Comparison of ENCODE assay signal across 22 mouse cellular contexts in the genomic region with DNA sequence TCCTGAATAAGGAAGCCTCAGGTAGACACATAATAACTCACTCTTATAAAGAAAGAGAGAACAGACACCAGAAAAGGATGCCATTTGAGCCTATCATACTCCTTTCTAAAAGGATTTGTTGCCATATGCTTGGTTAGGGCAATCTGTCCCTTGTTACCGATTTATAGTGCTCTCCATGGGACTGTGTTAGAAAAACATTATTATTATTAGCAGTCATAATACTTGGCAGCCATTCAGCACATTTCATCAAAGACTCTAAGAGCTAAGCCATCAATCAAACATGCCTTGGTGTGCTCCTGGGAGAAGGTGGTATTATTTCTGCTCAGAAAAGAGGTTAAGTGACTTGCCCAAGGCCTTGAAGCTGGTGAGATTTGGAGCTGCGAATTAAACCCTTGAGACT.
DNase-seq lines count a peak whose midpoint lies in the region; ATAC-seq and TF ChIP-seq lines count a peak whose summit lies in the region.
"Had no signal": no experiment of that assay in that cellular context is flagged by ENCODE, and none has a peak within 500 bp of the region (broad histone marks: within the 10 kb centered on the region; RNA-seq: fewer than 3 reads in every experiment).

No protein-coding gene starts in this region.

- no peaks in the 10 kb centered on the region for H3K27me3 ChIP-seq in hindbrain, embryonic 14.5 days (ENCODE audit: control insufficient read depth, insufficient read depth, low read length)
- no peaks in the 10 kb centered on the region for H3K27me3 ChIP-seq in hindbrain, embryonic 10.5 days (ENCODE audit: insufficient read depth, poor library complexity, severe bottlenecking)
- no peaks in the 10 kb centered on the region for H3K27me3 ChIP-seq in midbrain, embryonic 11.5 days (ENCODE audit: control insufficient read depth, insufficient read depth, low read length)
- no peaks in the 10 kb centered on the region for H3K27me3 ChIP-seq in midbrain, embryonic 13.5 days
- H3K27me3 ChIP-seq: embryonic facial prominence, embryonic 12.5 days; embryonic facial prominence, embryonic 15.5 days; forebrain, embryonic 15.5 days had no signal

- H3K4me2 ChIP-seq in hindbrain, embryonic 14.5 days (replicated peaks), result no peak overlapping the region
- no peak overlapping the region for H3K4me2 ChIP-seq in midbrain, embryonic 11.5 days
- no peak overlapping the region for H3K4me2 ChIP-seq in midbrain, embryonic 13.5 days (replicated peaks)
- H3K4me2 ChIP-seq: embryonic facial prominence, embryonic 12.5 days; embryonic facial prominence, embryonic 15.5 days; forebrain, embryonic 15.5 days had no signal

- H3K9ac ChIP-seq in hindbrain, embryonic 14.5 days, result no peak overlapping the region
- H3K9ac ChIP-seq in midbrain, embryonic 11.5 days (ENCODE audit: low read length), result no peak overlapping the region
- H3K9ac ChIP-seq in midbrain, embryonic 13.5 days (replicated peaks), result no peak overlapping the region
- H3K9ac ChIP-seq: embryonic facial prominence, embryonic 12.5 days; embryonic facial prominence, embryonic 15.5 days; forebrain, embryonic 15.5 days had no signal

- 67% methylated on average over 2 of the region's 2 CpGs for WGBS in hindbrain, embryonic 14.5 days
- WGBS in hindbrain, embryonic 10.5 days, result 79% methylated on average over 2 of the region's 2 CpGs
- WGBS in midbrain, embryonic 11.5 days, result 81% methylated on average over 2 of the region's 2 CpGs
- WGBS in midbrain, embryonic 13.5 days, result 77% methylated on average over 2 of the region's 2 CpGs

- H3K4me1 ChIP-seq in hindbrain, embryonic 14.5 days (replicated peaks; ENCODE audit: control insufficient read depth, insufficient read depth, low read length), result no peaks in the 10 kb centered on the region
- no peaks in the 10 kb centered on the region for H3K4me1 ChIP-seq in hindbrain, embryonic 10.5 days (replicated peaks)
- H3K4me1 ChIP-seq in midbrain, embryonic 11.5 days (ENCODE audit: control insufficient read depth, insufficient read depth, low read length), result no peaks in the 10 kb centered on the region
- H3K4me1 ChIP-seq in midbrain, embryonic 13.5 days (replicated peaks), result no peaks in the 10 kb centered on the region
- H3K4me1 ChIP-seq: embryonic facial prominence, embryonic 12.5 days; embryonic facial prominence, embryonic 15.5 days; forebrain, embryonic 15.5 days; heart, embryonic 10.5 days had no signal

- ATAC-seq in hindbrain, embryonic 14.5 days (ENCODE audit: low FRiP score), result no peak
- ATAC-seq in midbrain, embryonic 11.5 days (ENCODE audit: low FRiP score), result no peak
- ATAC-seq in midbrain, embryonic 13.5 days, result no peak
- ATAC-seq: CD4-positive, CD25-positive, alpha-beta regulatory T cell, adult 4 months; forebrain, embryonic 15.5 days; intestine, postnatal 0 days had no signal

- H3K4me3 ChIP-seq in hindbrain, embryonic 14.5 days (replicated peaks; ENCODE audit: low read length), result no peak overlapping the region
- no peak overlapping the region for H3K4me3 ChIP-seq in hindbrain, embryonic 10.5 days
- H3K4me3 ChIP-seq in midbrain, embryonic 11.5 days (ENCODE audit: low read depth, low read length), result no peak overlapping the region
- H3K4me3 ChIP-seq in midbrain, embryonic 13.5 days (replicated peaks), result no peak overlapping the region
- H3K4me3 ChIP-seq: embryonic facial prominence, embryonic 12.5 days; embryonic facial prominence, embryonic 15.5 days; forebrain, embryonic 15.5 days; heart, adult 2 months; heart, embryonic 10.5 days had no signal

- TF ChIP-seq CTCF in brain, embryonic 14.5 days (IDR thresholded peaks at IDR 0.05; ENCODE audit: borderline replicate concordance, extremely low read depth, insufficient read depth, insufficient read length), result no peak

- DNase-seq in hindbrain, embryonic 14.5 days (ENCODE audit: low spot score), result peak; percentile 33
- no peak for DNase-seq in hindbrain, embryonic 10.5 days (ENCODE audit: low spot score)
- DNase-seq in midbrain, embryonic 11.5 days (ENCODE audit: low spot score, missing footprints), result peak; percentile 62
- DNase-seq in brain, adult 2 months (ENCODE audit: low read depth, low spot score), result peak; percentile 6
- DNase-seq in brain, embryonic 14.5 days (ENCODE audit: low read depth), result peak; percentile 38
- DNase-seq in adrenal gland, adult 2 months, result no peak
- DNase-seq: adrenal gland, adult 8-10 months; adrenal gland, postnatal 25 days; cerebellum, adult 11 months; cerebellum, adult 2 months; cerebellum, adult 9-11 months; cerebellum, postnatal 25 days; gastrocnemius, postnatal 10 days; gastrocnemius, postnatal 36 days; heart, adult 2 months had no signal

- no peaks in the 10 kb centered on the region for H3K9me3 ChIP-seq in hindbrain, embryonic 14.5 days (ENCODE audit: control insufficient read depth, low read length)
- no peaks in the 10 kb centered on the region for H3K9me3 ChIP-seq in hindbrain, embryonic 10.5 days
- H3K9me3 ChIP-seq in midbrain, embryonic 11.5 days (ENCODE audit: control insufficient read depth, low read length), result no peaks in the 10 kb centered on the region
- no peaks in the 10 kb centered on the region for H3K9me3 ChIP-seq in midbrain, embryonic 13.5 days
- H3K9me3 ChIP-seq: embryonic facial prominence, embryonic 12.5 days; embryonic facial prominence, embryonic 15.5 days; forebrain, embryonic 15.5 days; heart, embryonic 10.5 days had no signal

- H3K36me3 ChIP-seq in hindbrain, embryonic 14.5 days (replicated peaks; ENCODE audit: control insufficient read depth, insufficient read depth), result no peaks in the 10 kb centered on the region
- H3K36me3 ChIP-seq in hindbrain, embryonic 10.5 days, result no peaks in the 10 kb centered on the region
- H3K36me3 ChIP-seq in midbrain, embryonic 11.5 days (ENCODE audit: control insufficient read depth, insufficient read depth, low read length), result no peaks in the 10 kb centered on the region
- no peaks in the 10 kb centered on the region for H3K36me3 ChIP-seq in midbrain, embryonic 13.5 days
- H3K36me3 ChIP-seq: embryonic facial prominence, embryonic 12.5 days; embryonic facial prominence, embryonic 15.5 days; forebrain, embryonic 15.5 days; heart, embryonic 10.5 days had no signal

- H3K27ac ChIP-seq in hindbrain, embryonic 14.5 days, result no peak overlapping the region
- H3K27ac ChIP-seq in hindbrain, embryonic 10.5 days, result no peak overlapping the region
- H3K27ac ChIP-seq in midbrain, embryonic 11.5 days (ENCODE audit: low read depth, low read length), result no peak overlapping the region
- H3K27ac ChIP-seq in midbrain, embryonic 13.5 days, result no peak overlapping the region
- H3K27ac ChIP-seq: embryonic facial prominence, embryonic 12.5 days; embryonic facial prominence, embryonic 15.5 days; forebrain, embryonic 15.5 days; heart, adult 2 months; heart, embryonic 10.5 days had no signal

- no peak for TF ChIP-seq POLR2A in brain, embryonic 14.5 days (IDR thresholded peaks at IDR 0.05; ENCODE audit: borderline replicate concordance, extremely low read depth, insufficient read depth, insufficient read length, poor library complexity, severe bottlenecking)

Comparison
In these comparisons a context has a peak if more than half of its experiments do, and no peak if none do; other contexts are left out.
1. DNase-seq: peak in hindbrain, embryonic 14.5 days (single experiment), midbrain, embryonic 11.5 days (single experiment), brain, adult 2 months (single experiment) and brain, embryonic 14.5 days (single experiment); none in hindbrain, embryonic 10.5 days (single experiment) and adrenal gland, adult 2 months (single experiment).